Mouse (Mus musculus) limb, embryonic 10.5 days (tissue): Measurements from ENCODE around the gene Gtf2f2. TPM values are rescaled to one million over a fixed set of nuclear protein-coding genes. Genes with fewer than 3 reads are reported as not detected.
"Not testable (repeated sequence)": the region's sequence is repeated elsewhere in the genome, so short reads cannot be mapped to it uniquely, and the experiment has no call there.

Source experiments
- DNase-seq: peaks from one replicate; pipeline ENCODE4 v3.0.0-alpha.2; 2017; ENCODE audit warnings: low spot score
- H3K27ac ChIP-seq: fragments of 300-500 bp; sonication (generic); 2 replicates; pipeline ENCODE4 v1.5.1; 2016; ENCODE audit warnings: mild to moderate bottlenecking
- H3K27me3 ChIP-seq: fragments of 300-500 bp; sonication (generic); 2 replicates; pipeline ENCODE4 v1.6.1; 2016; ENCODE audit warnings: low read depth, mild to moderate bottlenecking; ENCODE audit not compliant: poor library complexity, severe bottlenecking
- H3K36me3 ChIP-seq: fragments of 300-500 bp; sonication (generic); 2 replicates; pipeline ENCODE4 v1.6.1; 2016; ENCODE audit warnings: mild to moderate bottlenecking, moderate library complexity
- H3K4me1 ChIP-seq: fragments of 300-500 bp; sonication (generic); 2 replicates; pipeline ENCODE4 v1.6.1; 2016
- H3K4me3 ChIP-seq: fragments of 300-500 bp; sonication (generic); 2 replicates; pipeline ENCODE4 v1.5.1; 2016; ENCODE audit warnings: mild to moderate bottlenecking, moderate library complexity
- H3K9me3 ChIP-seq: fragments of 300-500 bp; sonication (generic); replicated peaks from 2 replicates; pipeline ENCODE4 v1.6.1; 2016; ENCODE audit warnings: mild to moderate bottlenecking
- WGBS: fragments of 180-500 bp; shearing (Covaris S2); methylation state at CpG from one replicate; pipeline ENCODE4 v1.1.7; 2016; 5-methylcytosine and 5-hydroxymethylcytosine counted together
- polyA plus RNA-seq: library from polyadenylated mRNA; unstranded; fragments of >200 nt; fragmentation: Nextera tagmentation; extraction: Ambion mirVana; gene quantifications from 2 replicates; pipeline ENCODE4 v1.2.1, GENCODE M21; 2016

Gtf2f2 gene
- polyA plus RNA-seq, 1 experiment from 2014 or later = 60.1 TPM

DNA sequence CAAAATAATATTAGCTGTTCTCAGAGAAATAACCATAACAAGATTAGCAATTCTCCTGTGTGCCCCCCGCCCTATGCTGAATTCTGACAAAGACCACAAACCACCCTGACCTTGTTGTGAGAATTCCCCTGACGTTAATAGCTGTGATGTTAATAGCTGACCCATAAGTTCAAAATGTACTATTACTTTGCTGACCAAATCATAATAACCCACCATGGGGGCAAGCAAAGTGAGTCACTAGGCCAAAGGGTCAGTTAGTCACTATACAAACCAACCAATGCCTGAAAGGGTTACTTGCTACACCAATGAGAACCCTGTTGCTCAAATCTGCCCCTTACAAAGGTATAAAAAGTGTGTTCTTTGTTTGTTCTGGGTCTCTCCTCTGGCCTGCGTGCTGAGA lies 142.6 kb downstream of the Gtf2f2 start:
- not testable (repeated sequence) for H3K27me3 ChIP-seq, H3K4me3 ChIP-seq, H3K36me3 ChIP-seq, H3K27ac ChIP-seq, H3K9me3 ChIP-seq, DNase-seq
- peaks cover 13% of the 10 kb centered on the region for H3K4me1 ChIP-seq
- WGBS = 78% methylated on average over 3 of the region's 3 CpGs

DNA sequence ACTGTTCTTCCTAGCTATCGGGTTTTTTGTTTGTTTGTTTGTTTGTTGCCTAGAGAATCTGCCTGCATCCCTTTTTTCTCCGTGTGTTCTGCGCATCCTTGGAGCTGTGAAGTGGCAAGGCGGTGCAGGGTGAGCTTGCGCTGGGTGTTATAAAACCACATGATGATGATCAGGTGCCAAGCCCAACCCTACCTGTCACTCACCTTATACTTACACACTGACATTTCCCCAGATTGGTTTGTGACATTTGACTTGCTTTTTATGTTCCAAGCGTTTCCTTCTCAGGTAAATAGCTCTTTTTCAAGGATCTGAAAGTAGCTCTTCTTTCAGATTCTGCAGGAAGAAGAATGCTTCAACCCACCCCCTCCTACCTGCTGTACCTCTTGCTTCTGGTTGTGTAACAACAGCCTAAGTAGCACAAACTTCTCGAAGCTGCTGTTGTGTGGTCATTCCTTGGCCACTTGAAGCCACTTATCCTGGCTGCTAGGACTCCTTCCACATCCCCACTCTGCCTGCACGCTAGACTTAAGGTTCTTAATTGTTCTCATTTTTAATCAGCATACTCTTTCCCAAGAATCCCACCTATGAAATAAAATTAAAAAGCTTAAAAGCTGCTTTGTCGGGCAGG lies 143.8 kb downstream of the Gtf2f2 start:
- 79% methylated on average over 9 of the region's 9 CpGs for WGBS
- Histone ChIP-seq H3K27ac (no peak overlapping the region), H3K4me1 (peaks cover 13% of the 10 kb centered on the region)

GRCm38 (mm10) chr14:75863549-75864409 lies 146.9 kb downstream of the Gtf2f2 start:
- Histone ChIP-seq H3K27me3 (no peaks in the 10 kb centered on the region), H3K4me1 (peaks cover 10% of the 10 kb centered on the region), H3K36me3 (0 out of 2 replicates have a peak, but pooled peaks cover 3% of the 10 kb centered on the region), H3K27ac (peak overlapping the region; percentile 72), H3K4me3 (no peak overlapping the region), H3K9me3 (no peaks in the 10 kb centered on the region)
- peak; percentile 59 for DNase-seq
- WGBS = 39% methylated on average over 7 of the region's 7 CpGs

More for the DNA sequence above, 143.8 kb downstream of the Gtf2f2 start:
- 0 out of 2 replicates have a peak, but pooled peaks cover 3% of the 10 kb centered on the region for H3K36me3 ChIP-seq
- no peaks in the 10 kb centered on the region for H3K27me3 ChIP-seq
- H3K9me3 ChIP-seq = no peaks in the 10 kb centered on the region
- no peak overlapping the region for H3K4me3 ChIP-seq
- no peak for DNase-seq

GRCm38 (mm10) chr14:75862701-75863100 lies 148.0 kb downstream of the Gtf2f2 start:
- Histone ChIP-seq H3K27me3 (no peaks in the 10 kb centered on the region), H3K9me3 (no peaks in the 10 kb centered on the region), H3K27ac (no peak overlapping the region), H3K36me3 (0 out of 2 replicates have a peak, but pooled peaks cover 3% of the 10 kb centered on the region), H3K4me3 (no peak overlapping the region), H3K4me1 (peaks cover 10% of the 10 kb centered on the region)
- WGBS = 88% methylated on average over 6 of the region's 6 CpGs
- DNase-seq = no peak

DNA sequence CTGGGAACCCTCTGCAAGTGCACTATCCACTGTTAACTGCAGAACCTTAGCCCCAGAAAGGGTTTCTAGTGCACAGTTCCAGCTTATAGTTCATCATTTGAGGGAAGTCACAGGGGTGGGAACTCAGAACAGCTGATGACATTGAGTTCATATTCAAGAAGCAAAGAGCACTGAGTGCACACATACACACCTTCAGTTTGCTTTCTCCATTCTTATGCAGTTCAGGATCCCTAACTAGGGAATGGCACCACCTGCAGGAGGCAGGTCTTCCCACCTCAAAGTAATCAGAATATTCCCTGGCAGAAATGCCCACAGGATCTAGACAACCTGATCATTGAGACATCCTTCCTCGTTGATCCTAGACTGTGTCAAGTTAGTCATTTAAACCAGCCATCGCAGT lies 151.0 kb downstream of the Gtf2f2 start:
- 0 out of 2 replicates have a peak, but pooled peaks cover 3% of the 10 kb centered on the region for H3K36me3 ChIP-seq
- no peak overlapping the region for H3K27ac ChIP-seq
- H3K4me1 ChIP-seq = peaks cover 13% of the 10 kb centered on the region
- H3K4me3 ChIP-seq = no peak overlapping the region
- WGBS = 82% methylated on average over 2 of the region's 2 CpGs
- H3K9me3 ChIP-seq = no peaks in the 10 kb centered on the region
- no peak for DNase-seq
- no peaks in the 10 kb centered on the region for H3K27me3 ChIP-seq

DNA sequence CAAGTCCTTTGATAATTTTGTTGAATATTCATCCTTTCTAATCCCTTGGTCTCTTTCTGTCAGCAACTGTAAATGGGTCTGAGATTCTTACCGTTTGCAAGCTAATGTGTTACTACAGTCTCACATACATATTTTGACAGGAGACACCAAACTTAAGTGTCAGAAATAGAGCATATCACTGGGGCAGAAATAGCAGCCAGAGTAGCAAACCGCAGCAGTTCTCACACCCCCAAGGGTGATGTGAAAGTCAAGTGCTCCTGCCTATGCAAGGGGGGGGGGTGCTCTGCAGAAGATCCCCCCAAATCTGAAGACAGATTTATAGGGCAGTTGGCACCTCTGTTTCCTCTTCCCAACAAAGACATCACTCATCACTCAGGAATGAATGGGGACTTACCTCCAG lies 152.5 kb downstream of the Gtf2f2 start:
- DNase-seq = no peak
- H3K4me3 ChIP-seq = no peak overlapping the region
- H3K36me3 ChIP-seq = peaks cover 10% of the 10 kb centered on the region
- H3K27ac ChIP-seq = no peak overlapping the region
- 77% methylated on average over 2 of the region's 2 CpGs for WGBS
- H3K4me1 ChIP-seq = peaks cover 3% of the 10 kb centered on the region; the same call in 1 of the 2 replicates
- no peaks in the 10 kb centered on the region for H3K27me3 ChIP-seq
- H3K9me3 ChIP-seq = no peaks in the 10 kb centered on the region

GRCm38 (mm10) chr14:75855263-75855992 lies 155.2 kb downstream of the Gtf2f2 start:
- H3K9me3 ChIP-seq = no peaks in the 10 kb centered on the region
- no peaks in the 10 kb centered on the region for H3K27me3 ChIP-seq
- H3K36me3 ChIP-seq = peaks cover 27% of the 10 kb centered on the region
- no peak overlapping the region for H3K4me3 ChIP-seq
- WGBS = 53% methylated on average over 17 of the region's 17 CpGs
- DNase-seq = no peak
- H3K4me1 ChIP-seq = peaks cover 3% of the 10 kb centered on the region; the same call in 1 of the 2 replicates
- H3K27ac ChIP-seq = no peak overlapping the region

- Histone ChIP-seq H3K36me3 (peaks cover 61% of the 10 kb centered on the region), H3K4me1 (peaks cover 10% of the 10 kb centered on the region; the same call in 1 of the 2 replicates), H3K27me3 (no peaks in the 10 kb centered on the region)
Measured at GRCm38 (mm10) chr14:75852016-75852415, 158.6 kb downstream of the Gtf2f2 start.

DNA sequence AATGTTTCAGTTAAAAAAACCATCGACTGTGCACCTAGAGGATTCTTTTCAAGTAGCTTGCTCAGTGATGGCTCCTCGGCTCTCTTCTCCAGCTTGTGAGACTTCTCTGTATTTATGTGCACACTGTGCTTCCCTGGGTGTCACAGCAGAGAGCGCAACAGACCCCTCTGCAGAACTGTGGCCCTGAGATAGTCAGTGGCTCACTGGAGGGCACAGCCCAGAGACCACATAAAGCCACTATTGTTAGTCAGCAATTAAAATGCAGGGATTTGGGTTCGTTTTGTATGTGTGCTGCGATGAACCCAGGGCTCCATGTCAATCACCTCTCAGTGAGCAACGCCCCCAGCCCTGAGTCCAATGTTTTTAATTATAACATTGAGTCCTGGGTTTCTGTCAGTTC lies 159.8 kb downstream of the Gtf2f2 start:
- Histone ChIP-seq H3K27me3 (no peaks in the 10 kb centered on the region), H3K36me3 (peaks cover 70% of the 10 kb centered on the region), H3K9me3 (no peaks in the 10 kb centered on the region), H3K4me1 (peaks cover 16% of the 10 kb centered on the region), H3K27ac (no peak overlapping the region), H3K4me3 (no peak overlapping the region)
- no peak for DNase-seq
- 70% methylated on average over 6 of the region's 6 CpGs for WGBS

More at GRCm38 (mm10) chr14:75852016-75852415, 158.6 kb downstream of the Gtf2f2 start:
- WGBS = 90% methylated on average over 5 of the region's 5 CpGs
- DNase-seq = no peak
- Histone ChIP-seq H3K27ac (no peak overlapping the region), H3K4me3 (no peak overlapping the region), H3K9me3 (no peaks in the 10 kb centered on the region)

DNA sequence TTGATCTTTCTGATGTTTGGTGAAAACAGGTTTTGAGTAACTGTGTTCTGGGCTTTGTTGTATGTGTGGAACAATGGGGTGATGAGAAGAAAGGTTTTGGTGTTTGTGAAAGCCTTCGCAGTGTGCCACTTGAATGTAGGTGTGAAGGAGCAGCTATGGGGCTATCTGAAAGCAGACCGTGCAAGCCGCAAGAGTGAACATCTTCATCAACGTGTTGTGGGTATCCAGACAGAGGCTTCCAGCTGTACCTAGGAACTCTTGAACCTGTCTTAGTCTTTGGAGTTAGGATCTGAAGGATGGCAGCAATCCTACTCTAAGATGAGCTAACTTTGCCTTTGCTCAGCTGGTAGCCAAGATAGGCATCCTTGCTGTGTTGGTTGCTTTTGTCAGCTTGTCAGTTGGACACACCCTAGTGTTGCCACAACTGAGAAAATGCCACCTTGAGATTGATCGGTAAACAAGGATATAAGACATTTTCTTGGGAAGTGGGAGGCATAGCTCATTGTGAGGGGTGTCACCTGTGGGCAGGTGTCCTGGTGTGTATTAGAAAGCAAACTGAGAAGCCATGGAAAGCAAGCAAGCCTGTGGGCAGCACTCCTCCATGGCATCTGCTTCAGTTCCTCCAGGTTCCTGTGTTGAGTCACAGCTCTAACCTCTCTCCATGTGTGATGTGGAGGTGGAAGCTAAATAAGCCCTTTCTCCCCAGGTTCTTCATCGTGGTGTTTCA lies 160.7 kb downstream of the Gtf2f2 start:
- WGBS = 89% methylated on average over 6 of the region's 6 CpGs
- Histone ChIP-seq H3K27ac (no peak overlapping the region), H3K27me3 (no peaks in the 10 kb centered on the region), H3K4me1 (peaks cover 13% of the 10 kb centered on the region), H3K36me3 (peaks cover 70% of the 10 kb centered on the region), H3K9me3 (no peaks in the 10 kb centered on the region), H3K4me3 (no peak overlapping the region)
- no peak for DNase-seq

- no peak for DNase-seq
- peaks cover 13% of the 10 kb centered on the region for H3K4me1 ChIP-seq
- 83% methylated on average over 5 of the region's 5 CpGs for WGBS
- H3K27me3 ChIP-seq = no peaks in the 10 kb centered on the region
- H3K36me3 ChIP-seq = peaks cover 70% of the 10 kb centered on the region
- H3K4me3 ChIP-seq = no peak overlapping the region
- no peaks in the 10 kb centered on the region for H3K9me3 ChIP-seq
- H3K27ac ChIP-seq = no peak overlapping the region
Measured at GRCm38 (mm10) chr14:75849236-75849635, 161.4 kb downstream of the Gtf2f2 start.

- DNase-seq = no peak
- WGBS = 94% methylated on average over 5 of the region's 5 CpGs
Measured at GRCm38 (mm10) chr14:75848482-75848881, 162.2 kb downstream of the Gtf2f2 start.

More at GRCm38 (mm10) chr14:75848482-75848881, 162.2 kb downstream of the Gtf2f2 start:
- Histone ChIP-seq H3K4me3 (no peak overlapping the region), H3K27me3 (no peaks in the 10 kb centered on the region), H3K9me3 (no peaks in the 10 kb centered on the region), H3K27ac (no peak overlapping the region), H3K4me1 (peaks cover 13% of the 10 kb centered on the region), H3K36me3 (peaks cover 66% of the 10 kb centered on the region)
